Mouse (Mus musculus) kidney, adult 2 months (tissue): ENCODE measurements around the gene 6430571L13Rik.

ENCODE experiments used
- CTCF ChIP-seq: fragments of 200-500 bp; conservative IDR thresholded peaks from 2 replicates; pipeline ENCODE4 v1.5.1; 2011; ENCODE audit warnings: low read depth, mild to moderate bottlenecking, control low read depth, low read length, moderate library complexity, mixed read lengths; ENCODE audit not compliant: insufficient read depth, insufficient read length
- POLR2A ChIP-seq: fragments of 200-500 bp; IDR thresholded peaks from one replicate; pipeline ENCODE4 v1.6.1; 2011; ENCODE audit warnings: low read depth, low read length, control low read depth

DNA sequence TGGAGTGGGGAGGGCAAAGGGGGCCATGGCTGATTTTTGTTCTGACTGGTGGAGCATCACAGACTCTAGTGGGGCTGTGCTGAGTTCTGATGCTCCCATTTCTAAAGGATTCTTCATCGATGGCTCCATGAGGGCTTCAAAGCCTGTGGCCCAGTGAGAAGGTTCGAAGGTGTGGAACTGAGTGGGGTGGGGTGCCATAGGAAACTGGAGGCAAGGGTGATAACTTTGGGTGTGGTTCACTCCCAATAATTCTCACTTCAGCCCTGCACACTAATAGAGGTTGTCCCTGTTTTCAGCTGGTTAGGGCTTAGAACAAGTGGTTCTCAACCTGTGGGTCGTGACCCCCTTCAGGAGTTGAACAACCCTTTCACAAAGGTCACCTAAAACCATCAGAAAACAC is 36.0 kb upstream of the 6430571L13Rik start:
- TF ChIP-seq CTCF (no peak), POLR2A (no peak)
